Mouse (Mus musculus) mature B cell (primary cell): Measurements from ENCODE around the gene Nlrc4.

Experiments
- in situ Hi-C: fragments of 300-500 bp; cut with MboI; formaldehyde crosslinking; loops from 2 replicates; pipeline ENCODE4 v1.14.3; 2019

The Nlrc4 gene

GRCm38 (mm10) chr17:74430074-74430473, 28.9 kb downstream of the Nlrc4 start:
- in situ Hi-C loops, result no loop called here

GRCm38 (mm10) chr17:74424401-74425005, 34.4 kb downstream of the Nlrc4 start:
- in situ Hi-C loops, result no loop called here

- in situ Hi-C loops, result no loop called here
These were observed 38.3 kb downstream of the Nlrc4 start for GRCm38 (mm10) chr17:74420656-74421055.

GRCm38 (mm10) chr17:74418171-74418570, 40.8 kb downstream of the Nlrc4 start:
- in situ Hi-C loops, result no loop called here

GRCm38 (mm10) chr17:74416841-74417360, 42.0 kb downstream of the Nlrc4 start:
- in situ Hi-C loops, result no loop called here

- in situ Hi-C loops, result no loop called here
These were observed 44.3 kb downstream of the Nlrc4 start for GRCm38 (mm10) chr17:74414671-74415070.

- in situ Hi-C loops, result no loop called here
These were observed 45.6 kb downstream of the Nlrc4 start for GRCm38 (mm10) chr17:74413324-74413723.

- in situ Hi-C loops, result no loop called here
These were observed 49.2 kb downstream of the Nlrc4 start for GRCm38 (mm10) chr17:74409722-74410121.

- in situ Hi-C loops, result no loop called here
These were observed 52.5 kb downstream of the Nlrc4 start for GRCm38 (mm10) chr17:74406487-74406886.

GRCm38 (mm10) chr17:74402486-74403222, 56.3 kb downstream of the Nlrc4 start:
- in situ Hi-C loops, result no loop called here

GRCm38 (mm10) chr17:74397173-74397572, 61.8 kb downstream of the Nlrc4 start:
- in situ Hi-C loops, result no loop called here

- in situ Hi-C loops, result no loop called here
These were observed 62.2 kb downstream of the Nlrc4 start for GRCm38 (mm10) chr17:74396766-74397165.

- in situ Hi-C loops, result no loop called here
These were observed 63.4 kb downstream of the Nlrc4 start, which contains the start of gene Slc30a6 for GRCm38 (mm10) chr17:74395383-74396065. Gene Slc30a6 (plus strand): TSS chr17:74395608.

- in situ Hi-C loops, result no loop called here
These were observed 64.1 kb downstream of the Nlrc4 start for GRCm38 (mm10) chr17:74394855-74395254.

GRCm38 (mm10) chr17:74394381-74394780, 64.6 kb downstream of the Nlrc4 start:
- in situ Hi-C loops, result no loop called here

- in situ Hi-C loops, result no loop called here
These were observed 69.1 kb downstream of the Nlrc4 start for GRCm38 (mm10) chr17:74389847-74390246.

GRCm38 (mm10) chr17:74386657-74387056, 72.3 kb downstream of the Nlrc4 start:
- in situ Hi-C loops, result no loop called here

- in situ Hi-C loops, result no loop called here
These were observed 82.0 kb downstream of the Nlrc4 start for GRCm38 (mm10) chr17:74376916-74377315.
